Mouse (Mus musculus) megakaryocyte, embryonic 14.5 days (primary cell): Measurements from ENCODE around the gene Olfr71.

Source experiments
- FLI1 ChIP-seq: IDR thresholded peaks from 2 replicates; pipeline ENCODE4 v1.6.1; 2012; ENCODE audit warnings: low read length, inconsistent platforms, mixed read lengths
- GATA1 ChIP-seq: IDR thresholded peaks from 3 replicates; pipeline ENCODE4 v1.6.1; 2012; ENCODE audit warnings: mixed read lengths, low read length, inconsistent platforms, borderline replicate concordance

GRCm38 (mm10) chr4:43675608-43676007 is 34.4 kb downstream of the Olfr71 start:
- no peak for TF ChIP-seq GATA1
- TF ChIP-seq FLI1: no peak
